Comparison of ENCODE assay signal across 9 mouse cellular contexts in genomic region chr5:120502147-120502621, GRCm38 (mm10). TPM values are rescaled to one million over a fixed set of nuclear protein-coding genes. Genes with fewer than 3 reads are reported as not detected.
DNase-seq lines count a peak whose midpoint lies in the region; ATAC-seq and TF ChIP-seq lines count a peak whose summit lies in the region.
"Had no signal": no experiment of that assay in that cellular context is flagged by ENCODE, and none has a peak within 500 bp of the region (broad histone marks: within the 10 kb centered on the region; RNA-seq: fewer than 3 reads in every experiment).

No protein-coding gene starts in this region.

- no peaks in the 10 kb centered on the region for H3K9me3 ChIP-seq in megakaryocyte, embryonic 14.5 days
- H3K9me3 ChIP-seq in midbrain, embryonic 16.5 days (replicated peaks; ENCODE audit: control insufficient read depth, low read length, poor library complexity, severe bottlenecking), result no peaks in the 10 kb centered on the region

- peaks cover 3% of the 10 kb centered on the region for H3K27me3 ChIP-seq in megakaryocyte, embryonic 14.5 days (replicated peaks)
- H3K27me3 ChIP-seq in midbrain, embryonic 16.5 days (ENCODE audit: control insufficient read depth, insufficient read depth, low read depth, low read length), result no peaks in the 10 kb centered on the region

- TF ChIP-seq POLR2A in embryonic fibroblast, embryonic 13.5 days (IDR thresholded peaks at IDR 0.05; ENCODE audit: low read depth, low read length), result no peak

- H3K36me3 ChIP-seq in megakaryocyte, embryonic 14.5 days (replicated peaks; ENCODE audit: low read length), result peaks cover 20% of the 10 kb centered on the region
- 0 out of 2 replicates have a peak, but pooled peaks cover 3% of the 10 kb centered on the region for H3K36me3 ChIP-seq in midbrain, embryonic 16.5 days (ENCODE audit: control insufficient read depth, insufficient read depth, low read length)

- peak overlapping the region; percentile 91 for H3K9ac ChIP-seq in midbrain, embryonic 16.5 days (ENCODE audit: low read depth, low read length)

- H3K4me1 ChIP-seq in megakaryocyte, embryonic 14.5 days, result peaks cover 46% of the 10 kb centered on the region
- H3K4me1 ChIP-seq in embryonic fibroblast, embryonic 13.5 days (ENCODE audit: control insufficient read depth, insufficient read depth, low read length), result no peaks in the 10 kb centered on the region
- H3K4me1 ChIP-seq in midbrain, embryonic 16.5 days (ENCODE audit: control insufficient read depth, insufficient read depth, low read length), result peaks cover 9% of the 10 kb centered on the region; the same call in 1 of the 2 replicates

- no peak overlapping the region for H3K27ac ChIP-seq in embryonic fibroblast, embryonic 13.5 days (ENCODE audit: insufficient read depth, low read length)
- H3K27ac ChIP-seq in midbrain, embryonic 16.5 days (ENCODE audit: low read length), result no peak overlapping the region

- no peak for TF ChIP-seq CTCF in embryonic fibroblast, embryonic 13.5 days (IDR thresholded peaks at IDR 0.05; ENCODE audit: borderline replicate concordance, insufficient read depth, low read length)

- peak overlapping the region; percentile 72 for H3K4me2 ChIP-seq in midbrain, embryonic 16.5 days (ENCODE audit: low read length)

- WGBS in midbrain, embryonic 16.5 days, result 71% methylated on average over 9 of the region's 9 CpGs

- H3K4me3 ChIP-seq in megakaryocyte, embryonic 14.5 days (replicated peaks), result peak overlapping the region; percentile 95
- peak overlapping the region; percentile 67 for H3K4me3 ChIP-seq in embryonic fibroblast, embryonic 13.5 days (ENCODE audit: insufficient read depth, low read length)
- peak overlapping the region; percentile 73 for H3K4me3 ChIP-seq in midbrain, embryonic 16.5 days (ENCODE audit: low read depth, low read length)

- ATAC-seq in megakaryocyte, adult 5-6 weeks (ENCODE audit: poor library complexity, severe bottlenecking), result no peak
- no peak for ATAC-seq in midbrain, embryonic 16.5 days

- DNase-seq in layer of hippocampus, postnatal 10 days (ENCODE audit: low spot score in 2 of 2), result peak; percentile 64 to 68
- no peak for DNase-seq in adipocyte (ENCODE audit: low spot score)
- no peak for DNase-seq in embryo, embryonic 10 days (ENCODE audit: low spot score)
- DNase-seq in ovary, postnatal 14 days (ENCODE audit: low spot score), result no peak

RNA-seq across cellular contexts. Expression of gene Plbd2, which starts 1.2 kb away (rescaled TPM):
- polyA plus RNA-seq in megakaryocyte, embryonic 14.5 days (2012; ENCODE audit: insufficient read depth, low replicate concordance), result 17.5 and 24.3 TPM in 2 replicates
- total RNA-seq in megakaryocyte, adult 5-6 weeks (2015), result 7.8 and 10.5 TPM in 2 replicates
- total RNA-seq in megakaryocyte, adult 5-6 weeks (2017), result 7.9 and 10.2 TPM in 2 replicates
- 41.4 and 50.2 TPM in 2 replicates for polyA plus RNA-seq in embryonic fibroblast, embryonic 13.5 days (2011; ENCODE audit: insufficient read length, low read depth, missing spikeins)
- 10 to 100 TPM; 63.2 to 66.8 TPM for total RNA-seq in layer of hippocampus, postnatal 10 days (2021)
- 28.7 and 30.6 TPM in 2 replicates for polyA plus RNA-seq in midbrain, embryonic 16.5 days (2015; fragmentation: Nextera tagmentation; extraction: Ambion mirVana)

RNA-seq across cellular contexts. Expression of gene Slc8b1, which starts 8.8 kb away (rescaled TPM):
- 3.0 and 5.3 TPM in 2 replicates for polyA plus RNA-seq in megakaryocyte, embryonic 14.5 days (2012; ENCODE audit: insufficient read depth, low replicate concordance)
- 31.7 and 36.8 TPM in 2 replicates for total RNA-seq in megakaryocyte, adult 5-6 weeks (2015)
- total RNA-seq in megakaryocyte, adult 5-6 weeks (2017), result 44.1 and 60.5 TPM in 2 replicates
- 5.8 and 7.6 TPM in 2 replicates for polyA plus RNA-seq in embryonic fibroblast, embryonic 13.5 days (2011; ENCODE audit: insufficient read length, low read depth, missing spikeins)
- total RNA-seq in layer of hippocampus, postnatal 10 days (2021), result 1 to 10 TPM; 5.5 to 5.7 TPM
- 2.0 and 2.3 TPM in 2 replicates for polyA plus RNA-seq in midbrain, embryonic 16.5 days (2015; fragmentation: Nextera tagmentation; extraction: Ambion mirVana)

RNA-seq across cellular contexts. Expression of gene Sds, which starts 25.9 kb away (rescaled TPM):
- polyA plus RNA-seq in megakaryocyte, embryonic 14.5 days (2012; ENCODE audit: insufficient read depth, low replicate concordance), result not detected in 2 replicates
- not detected in 2 replicates for total RNA-seq in megakaryocyte, adult 5-6 weeks (2015)
- not detected in 2 replicates for total RNA-seq in megakaryocyte, adult 5-6 weeks (2017)
- polyA plus RNA-seq in embryonic fibroblast, embryonic 13.5 days (2011; ENCODE audit: insufficient read length, low read depth, missing spikeins), result not detected in 2 replicates
- total RNA-seq in layer of hippocampus, postnatal 10 days (2021), result not detected
- polyA plus RNA-seq in midbrain, embryonic 16.5 days (2015; fragmentation: Nextera tagmentation; extraction: Ambion mirVana), result 0.36 TPM in 1 of 2 replicates, not detected in the other
- polyA plus RNA-seq: spleen, adult 2 months had no signal

RNA-seq across cellular contexts. Expression of gene Sdsl, which starts 29.6 kb away (rescaled TPM):
- 1.3 and 5.3 TPM in 2 replicates for polyA plus RNA-seq in megakaryocyte, embryonic 14.5 days (2012; ENCODE audit: insufficient read depth, low replicate concordance)
- 0.49 TPM in 1 of 2 replicates, not detected in the other for total RNA-seq in megakaryocyte, adult 5-6 weeks (2015)
- total RNA-seq in megakaryocyte, adult 5-6 weeks (2017), result 0.55 and 0.61 TPM in 2 replicates
- polyA plus RNA-seq in embryonic fibroblast, embryonic 13.5 days (2011; ENCODE audit: insufficient read length, low read depth, missing spikeins), result 1.2 and 1.8 TPM in 2 replicates
- 1 to 10 TPM; 6.1 to 7.1 TPM for total RNA-seq in layer of hippocampus, postnatal 10 days (2021)
- polyA plus RNA-seq in midbrain, embryonic 16.5 days (2015; fragmentation: Nextera tagmentation; extraction: Ambion mirVana), result 5.1 and 5.6 TPM in 2 replicates

Comparison
In these comparisons a context has a peak if more than half of its experiments do, and no peak if none do; other contexts are left out.
1. DNase-seq: peak in layer of hippocampus, postnatal 10 days (2 of 2); none in adipocyte (single experiment), embryo, embryonic 10 days (single experiment) and ovary, postnatal 14 days (single experiment).
2. Peak in every context shown above with its lines, with median percentiles within 50 percentile points of each other: H3K4me3 ChIP-seq.